Mouse (Mus musculus): Measurements from ENCODE around the gene Hat1.
"Not testable (repeated sequence)": the region's sequence is repeated elsewhere in the genome, so short reads cannot be mapped to it uniquely, and the experiment has no call there.

Hat1 gene

GRCm38 (mm10) chr2:71388951-71389763, at the start of gene Hat1:
Gene Hat1, plus strand, starts transcription at chr2:71388958.
- DNase-seq (ENCODE audit: low read depth, low spot score): peak; percentile 91

GRCm38 (mm10) chr2:71340126-71340525, 48.6 kb upstream of the Hat1 start:
- no peak for DNase-seq (ENCODE audit: low read depth, low spot score)

GRCm38 (mm10) chr2:71343884-71344640, 44.7 kb upstream of the Hat1 start:
- DNase-seq (ENCODE audit: low read depth, low spot score): no peak

- no peak for DNase-seq (ENCODE audit: low read depth, low spot score)
Observed at GRCm38 (mm10) chr2:71347160-71347559, 41.6 kb upstream of the Hat1 start.

GRCm38 (mm10) chr2:71347732-71348490, 40.8 kb upstream of the Hat1 start:
- DNase-seq (ENCODE audit: low read depth, low spot score): no peak

- DNase-seq (ENCODE audit: low read depth, low spot score): no peak
Observed at GRCm38 (mm10) chr2:71349511-71349910, 39.2 kb upstream of the Hat1 start.

GRCm38 (mm10) chr2:71350181-71350580, 38.6 kb upstream of the Hat1 start:
- DNase-seq (ENCODE audit: low read depth, low spot score): no peak

- DNase-seq (ENCODE audit: low read depth, low spot score): no peak
Observed at GRCm38 (mm10) chr2:71350904-71351726, 37.6 kb upstream of the Hat1 start.

- no peak for DNase-seq (ENCODE audit: low read depth, low spot score)
Observed at GRCm38 (mm10) chr2:71351727-71351987, 37.1 kb upstream of the Hat1 start.

- no peak for DNase-seq (ENCODE audit: low read depth, low spot score)
Observed at GRCm38 (mm10) chr2:71353306-71354054, 35.3 kb upstream of the Hat1 start.

- DNase-seq (ENCODE audit: low read depth, low spot score): no peak
Observed at GRCm38 (mm10) chr2:71354055-71354425, 34.7 kb upstream of the Hat1 start.

- DNase-seq (ENCODE audit: low read depth, low spot score): no peak
Observed at GRCm38 (mm10) chr2:71358347-71358746, 30.4 kb upstream of the Hat1 start.

- DNase-seq (ENCODE audit: low read depth, low spot score): no peak
Observed at GRCm38 (mm10) chr2:71360192-71360591, 28.6 kb upstream of the Hat1 start.

GRCm38 (mm10) chr2:71366618-71367124, 22.1 kb upstream of the Hat1 start:
- DNase-seq (ENCODE audit: low read depth, low spot score): no peak

GRCm38 (mm10) chr2:71367125-71367880, 21.5 kb upstream of the Hat1 start, which contains the start of gene Slc25a12:
Gene Slc25a12, minus strand, starts transcription at chr2:71367749.
- DNase-seq (ENCODE audit: low read depth, low spot score): peak; percentile 85

GRCm38 (mm10) chr2:71368086-71368485, 20.7 kb upstream of the Hat1 start:
- no peak for DNase-seq (ENCODE audit: low read depth, low spot score)

GRCm38 (mm10) chr2:71371790-71372189, 17.0 kb upstream of the Hat1 start:
- no peak for DNase-seq (ENCODE audit: low read depth, low spot score)

- DNase-seq (ENCODE audit: low read depth, low spot score): not testable (repeated sequence)
Observed at GRCm38 (mm10) chr2:71372261-71372660, 16.5 kb upstream of the Hat1 start.

GRCm38 (mm10) chr2:71374275-71375155, 14.2 kb upstream of the Hat1 start:
- DNase-seq (ENCODE audit: low read depth, low spot score): no peak
